Mouse (Mus musculus) myocyte (in vitro differentiated cells): ENCODE results near the gene Impg1. TPM values are rescaled to one million over a fixed set of nuclear protein-coding genes. Genes with fewer than 3 reads are reported as not detected.

Experiments used
- H3K27me3 ChIP-seq: one replicate; pipeline ENCODE4 v1.6.1; 2011; ENCODE audit not compliant: control insufficient read depth, insufficient read depth, insufficient read length
- H3K36me3 ChIP-seq: one replicate; pipeline ENCODE4 v1.6.1; 2011; ENCODE audit not compliant: control insufficient read depth, insufficient read depth
- H3K4me2 ChIP-seq: one replicate; pipeline ENCODE4 v1.6.1; 2011; ENCODE audit warnings: low read depth, control low read depth
- H3K4me3 ChIP-seq: one replicate; pipeline ENCODE4 v1.5.1; 2011; ENCODE audit warnings: mild to moderate bottlenecking, control low read depth, moderate library complexity
- H3K79me2 ChIP-seq: one replicate; pipeline ENCODE4 v1.6.1; 2011; ENCODE audit not compliant: control insufficient read depth, insufficient read depth
- H3ac ChIP-seq: one replicate; pipeline ENCODE4 v1.6.1; 2011; ENCODE audit not compliant: control insufficient read depth, insufficient read length
- CEBPB ChIP-seq: IDR thresholded peaks from 2 replicates; pipeline ENCODE4 v1.6.1; 2011; ENCODE audit warnings: mild to moderate bottlenecking, moderate library complexity; ENCODE audit not compliant: poor library complexity, insufficient read depth, severe bottlenecking
- E2F4 ChIP-seq: IDR thresholded peaks from one replicate; pipeline ENCODE4 v1.6.1; 2011; ENCODE audit warnings: mild to moderate bottlenecking, control low read depth, moderate library complexity; ENCODE audit not compliant: insufficient read depth
- MAX ChIP-seq: IDR thresholded peaks from one replicate; pipeline ENCODE4 v1.6.1; 2011; ENCODE audit warnings: low read depth, mild to moderate bottlenecking, control low read depth
- MYOD1 ChIP-seq, 3 experiments: IDR thresholded peaks; one replicate each; pipeline ENCODE4 v1.6.1; 2011; ENCODE audit warnings: control low read depth in 2 of 3, low read depth in 2 of 3, mild to moderate bottlenecking in 2 of 3, moderate library complexity in 1 of 3; ENCODE audit not compliant: insufficient read length in 2 of 3, control insufficient read depth in 1 of 3
- MYOG ChIP-seq, 3 experiments: IDR thresholded peaks; one replicate each; pipeline ENCODE4 v1.6.1; 2011; ENCODE audit warnings: control low read depth in 2 of 3, low read depth in 2 of 3, mild to moderate bottlenecking in 2 of 3; ENCODE audit not compliant: insufficient read length in 2 of 3, control insufficient read depth in 1 of 3, insufficient read depth in 1 of 3
- POLR2A ChIP-seq: IDR thresholded peaks from one replicate; pipeline ENCODE4 v1.6.1; 2011; ENCODE audit warnings: low read depth, mild to moderate bottlenecking, control low read depth, moderate library complexity; ENCODE audit not compliant: insufficient read length
- POLR2AphosphoS2 ChIP-seq: IDR thresholded peaks from one replicate; pipeline ENCODE4 v1.6.1; 2011; ENCODE audit warnings: low read depth, control low read depth; ENCODE audit not compliant: insufficient read length
- REST ChIP-seq: IDR thresholded peaks from one replicate; pipeline ENCODE4 v1.6.1; 2011; ENCODE audit warnings: mild to moderate bottlenecking, control low read depth, moderate library complexity; ENCODE audit not compliant: insufficient read depth, insufficient read length
- SRF ChIP-seq: IDR thresholded peaks from one replicate; pipeline ENCODE4 v1.6.1; 2011; ENCODE audit warnings: low read depth; ENCODE audit not compliant: control insufficient read depth, insufficient read length
- TCF12 ChIP-seq: IDR thresholded peaks from one replicate; pipeline ENCODE4 v1.6.1; 2011; ENCODE audit warnings: mild to moderate bottlenecking, control low read depth; ENCODE audit not compliant: poor library complexity, insufficient read depth, severe bottlenecking
- TCF3 ChIP-seq: IDR thresholded peaks from one replicate; pipeline ENCODE4 v1.6.1; 2011; ENCODE audit warnings: low read depth, control low read depth; ENCODE audit not compliant: insufficient read length
- USF1 ChIP-seq: IDR thresholded peaks from one replicate; pipeline ENCODE4 v1.6.1; 2011; ENCODE audit warnings: low read depth, mild to moderate bottlenecking, control low read depth, moderate library complexity
- polyA plus RNA-seq: library from polyadenylated mRNA; unstranded; fragments of >200 nt; fragmentation: generic; extraction: Trizol; gene quantifications from one replicate; pipeline ENCODE4 v1.2.1, GENCODE M21; 2012; ENCODE audit warnings: missing spikeins

Gene Impg1
- not detected for polyA plus RNA-seq

DNA sequence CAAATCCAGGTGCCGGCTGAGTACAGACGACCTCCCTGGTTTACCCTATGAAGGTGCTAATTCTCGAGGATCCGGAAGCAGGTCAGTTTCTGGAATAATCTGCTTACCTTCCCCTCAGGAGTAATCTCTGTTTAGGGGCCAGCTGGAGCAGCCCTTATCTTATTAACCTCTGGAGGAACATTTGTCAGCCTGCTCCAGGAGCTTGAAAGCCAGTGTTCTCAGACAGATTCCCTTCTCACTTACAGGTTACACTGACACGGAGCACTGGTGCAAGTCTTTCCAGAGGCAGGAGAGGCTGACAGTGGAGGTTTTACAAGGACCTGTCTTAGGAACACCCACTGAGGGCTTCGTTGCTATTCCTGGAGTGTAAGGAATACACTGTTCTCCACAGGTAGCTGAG lies at the start of gene Impg1:
TSS of gene Impg1 (minus strand) at position 101 of the 400 bp plus-strand sequence.
- no peak within 1 kb of the TSS for H3K4me3 ChIP-seq
- no peaks in the 10 kb centered on the region for H3K27me3 ChIP-seq

GRCm38 (mm10) chr9:80509464-80510153 lies 44.3 kb upstream of the Impg1 start:
- H3K4me3 ChIP-seq = no peak overlapping the region
- no peak overlapping the region for H3K4me2 ChIP-seq
- H3ac ChIP-seq = no peak overlapping the region
- H3K79me2 ChIP-seq = no peaks in the 10 kb centered on the region
- no peaks in the 10 kb centered on the region for H3K27me3 ChIP-seq
- no peaks in the 10 kb centered on the region for H3K36me3 ChIP-seq
- TF ChIP-seq TCF12 = no peak
- no peak for TF ChIP-seq SRF
- no peak for TF ChIP-seq REST
- TF ChIP-seq POLR2A = no peak
- TF ChIP-seq MYOG (IDR thresholded peaks at IDR 0.05; ENCODE audit: control insufficient read depth in 1 of 3, insufficient read depth in 1 of 3, insufficient read length in 2 of 3, low read depth in 2 of 3) = no peak

More for the DNA sequence above, at the start of gene Impg1:
- no peak within 1 kb of the TSS for H3K4me2 ChIP-seq
- TF ChIP-seq POLR2AphosphoS2 (no peak), POLR2A (no peak), USF1 (no peak), MAX (no peak), TCF3 (no peak), E2F4 (no peak), CEBPB (no peak), MYOD1 (IDR thresholded peaks at IDR 0.05; ENCODE audit: control insufficient read depth in 1 of 3, insufficient read length in 2 of 3, low read depth in 2 of 3) (no peak)
- no peak within 1 kb of the TSS for H3ac ChIP-seq
- no peaks in the 10 kb centered on the region for H3K36me3 ChIP-seq
- H3K79me2 ChIP-seq = no peaks in the 10 kb centered on the region

DNA sequence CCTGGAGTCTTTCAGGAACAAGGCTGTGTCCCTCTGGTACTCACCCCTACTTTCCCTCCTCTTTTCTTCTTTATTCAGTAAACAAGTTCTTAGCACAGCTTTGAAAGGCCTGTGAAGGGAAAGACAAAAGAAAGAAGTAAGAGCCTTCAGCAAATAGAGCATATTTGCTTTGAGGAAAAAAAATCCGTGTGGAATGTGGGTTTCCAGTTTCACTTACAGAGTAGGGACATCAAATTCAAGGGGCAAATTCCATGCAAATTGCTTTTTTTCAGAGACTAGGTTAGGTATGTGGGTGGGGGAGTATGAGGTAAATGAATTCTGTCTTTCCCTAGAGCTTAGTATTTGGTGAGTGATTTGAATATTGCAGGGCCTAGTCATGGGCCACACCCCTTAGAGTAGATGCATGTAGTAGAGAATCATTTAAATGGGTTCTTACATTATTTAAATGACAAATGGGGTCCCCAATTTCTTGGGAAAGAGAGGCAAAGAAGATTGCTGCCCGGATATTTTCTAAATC lies 39.3 kb upstream of the Impg1 start:
- TF ChIP-seq CEBPB (no peak), REST (no peak), E2F4 (no peak), POLR2A (no peak)

DNA sequence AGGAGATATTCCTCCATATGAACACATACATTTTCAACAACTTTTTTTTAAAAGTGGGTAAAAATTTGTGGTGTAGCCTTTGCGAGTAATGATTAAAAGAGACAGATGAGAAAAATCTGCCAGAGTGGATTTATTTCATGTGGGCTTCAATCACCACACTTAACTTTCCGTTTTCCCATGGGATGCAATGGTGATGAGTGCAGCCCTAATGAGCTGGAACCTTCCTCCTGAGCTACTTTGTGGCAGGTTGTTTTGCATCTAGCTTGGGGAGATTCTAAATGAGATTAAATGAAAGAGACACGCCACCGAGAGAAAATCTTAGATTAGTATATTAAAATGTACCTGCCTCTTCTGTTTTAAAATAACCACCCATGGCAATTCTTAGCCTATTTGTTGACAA lies 26.3 kb upstream of the Impg1 start:
- H3K36me3 ChIP-seq = no peaks in the 10 kb centered on the region
- H3K4me2 ChIP-seq = no peak overlapping the region
- no peak overlapping the region for H3ac ChIP-seq
- no peak overlapping the region for H3K4me3 ChIP-seq
- TF ChIP-seq REST (no peak), POLR2A (no peak), MYOG (IDR thresholded peaks at IDR 0.05; ENCODE audit: control insufficient read depth in 1 of 3, insufficient read depth in 1 of 3, insufficient read length in 2 of 3, low read depth in 2 of 3) (no peak), MYOD1 (IDR thresholded peaks at IDR 0.05; ENCODE audit: control insufficient read depth in 1 of 3, insufficient read length in 2 of 3, low read depth in 2 of 3) (no peak), POLR2AphosphoS2 (no peak), TCF12 (no peak), E2F4 (no peak), USF1 (no peak), CEBPB (no peak), SRF (no peak), TCF3 (no peak), MAX (no peak)
- H3K27me3 ChIP-seq = no peaks in the 10 kb centered on the region
- no peaks in the 10 kb centered on the region for H3K79me2 ChIP-seq

More for the DNA sequence above, 39.3 kb upstream of the Impg1 start:
- no peak overlapping the region for H3K4me3 ChIP-seq
- no peaks in the 10 kb centered on the region for H3K79me2 ChIP-seq
- H3K27me3 ChIP-seq = no peaks in the 10 kb centered on the region
- H3K4me2 ChIP-seq = no peak overlapping the region
- no peaks in the 10 kb centered on the region for H3K36me3 ChIP-seq
- H3ac ChIP-seq = no peak overlapping the region

- Histone ChIP-seq H3ac (no peak overlapping the region), H3K27me3 (no peaks in the 10 kb centered on the region), H3K79me2 (no peaks in the 10 kb centered on the region), H3K4me3 (no peak overlapping the region), H3K4me2 (peak overlapping the region; percentile 12), H3K36me3 (no peaks in the 10 kb centered on the region)
- no peak for TF ChIP-seq MYOD1 (IDR thresholded peaks at IDR 0.05; ENCODE audit: control insufficient read depth in 1 of 3, insufficient read length in 2 of 3, low read depth in 2 of 3)
- no peak for TF ChIP-seq TCF12
- no peak for TF ChIP-seq REST
- TF ChIP-seq POLR2A = no peak
- no peak for TF ChIP-seq MAX
- TF ChIP-seq SRF = no peak
- TF ChIP-seq POLR2AphosphoS2 = no peak
- no peak for TF ChIP-seq USF1
- TF ChIP-seq MYOG (IDR thresholded peaks at IDR 0.05; ENCODE audit: control insufficient read depth in 1 of 3, insufficient read depth in 1 of 3, insufficient read length in 2 of 3, low read depth in 2 of 3) = no peak
- no peak for TF ChIP-seq TCF3
- no peak for TF ChIP-seq CEBPB
Measured at GRCm38 (mm10) chr9:80460420-80460819, 4.9 kb downstream of the Impg1 start.
